Mouse (Mus musculus): ENCODE data around the gene Sp1. TPM values are rescaled to one million over a fixed set of nuclear protein-coding genes. Genes with fewer than 3 reads are reported as not detected.

Sp1 gene
- polyA plus RNA-seq, 2 experiments from 2014 or later: 20.6 to 21.6 TPM

DNA sequence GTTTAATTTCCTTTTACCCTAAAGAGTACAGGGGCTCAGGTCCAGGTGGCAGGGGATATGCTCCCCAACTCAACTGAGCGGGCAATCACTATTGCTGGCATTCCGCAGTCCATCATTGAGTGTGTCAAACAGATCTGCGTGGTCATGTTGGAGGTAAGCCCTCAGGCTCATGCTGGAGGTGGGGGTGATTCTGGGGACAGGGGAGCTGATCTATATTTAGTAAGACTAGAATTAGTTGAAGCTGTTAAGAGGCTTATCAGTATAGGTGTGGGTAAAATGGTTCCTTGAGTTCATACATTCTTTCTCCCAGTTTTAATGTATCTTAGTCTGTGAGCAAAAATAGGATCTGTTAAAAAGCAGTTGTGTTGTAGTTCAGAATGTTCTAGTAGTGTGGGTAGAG, 77.2 kb downstream of the Sp1 start:
- ATAC-seq: no peak

DNA sequence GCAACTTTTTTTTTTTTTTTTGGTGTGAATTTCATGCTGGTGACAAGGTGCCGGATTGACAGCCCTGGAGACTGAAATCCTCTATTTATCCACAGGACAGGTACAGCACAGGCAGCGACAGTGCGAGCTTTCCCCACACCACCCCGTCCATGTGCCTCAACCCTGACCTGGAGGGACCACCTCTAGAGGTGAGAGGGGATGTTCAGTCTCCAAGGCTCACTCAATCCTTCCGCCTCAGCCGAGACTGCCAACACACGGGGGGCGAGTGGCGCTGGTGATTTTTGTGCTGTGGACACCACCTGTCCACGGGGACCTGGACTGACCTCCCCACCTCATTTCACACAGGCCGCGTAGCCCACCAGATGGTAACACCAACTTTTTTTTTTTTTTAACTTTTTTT, 79.9 kb downstream of the Sp1 start:
- ATAC-seq: no peak

Other genes with a start within 250 kb of the Sp1 start
- 10 to 100 TPM; 21.5 to 23.1 TPM for gene Zfp740, start 202.9 kb upstream of the Sp1 start, polyA plus RNA-seq (2017; shearing (Covaris generic))
- 1 to 10 TPM; 6.6 to 9.3 TPM for gene Csad, start 201.4 kb upstream of the Sp1 start, polyA plus RNA-seq (2017; shearing (Covaris generic))
- gene Itgb7, start 174.2 kb upstream of the Sp1 start, polyA plus RNA-seq (2017; shearing (Covaris generic)): 100 to 1,000 TPM; 511 to 537 TPM
- 10 to 100 TPM; 16.9 to 24.8 TPM for gene Rarg, start 148.6 kb upstream of the Sp1 start, polyA plus RNA-seq (2017; shearing (Covaris generic))
- not detected for gene Gm9918, start 135.6 kb upstream of the Sp1 start, polyA plus RNA-seq (2017; shearing (Covaris generic))
- 10 to 100 TPM; 36.7 to 40.7 TPM for gene Mfsd5, start 126.7 kb upstream of the Sp1 start, polyA plus RNA-seq (2017; shearing (Covaris generic))
- 1 to 10 TPM; 3.6 to 5.0 TPM for gene Espl1, start 109.9 kb upstream of the Sp1 start, polyA plus RNA-seq (2017; shearing (Covaris generic))
- gene Pfdn5, start 80.0 kb upstream of the Sp1 start, polyA plus RNA-seq (2017; shearing (Covaris generic)): 1,000 to 10,000 TPM; 1,328 to 1,584 TPM
- gene Myg1, start 74.4 kb upstream of the Sp1 start, polyA plus RNA-seq (2017; shearing (Covaris generic)): 100 to 1,000 TPM; 109 to 120 TPM
- gene Aaas, start 55.4 kb upstream of the Sp1 start, polyA plus RNA-seq (2017; shearing (Covaris generic)): 10 to 100 TPM; 45.7 to 48.7 TPM
- gene Sp7, start 39.0 kb upstream of the Sp1 start, polyA plus RNA-seq (2017; shearing (Covaris generic)): not detected
- gene Amhr2, start 39.2 kb downstream of the Sp1 start, polyA plus RNA-seq (2017; shearing (Covaris generic)): not detected
- gene Prr13, start 52.9 kb downstream of the Sp1 start, polyA plus RNA-seq (2017; shearing (Covaris generic)): 1,000 to 10,000 TPM; 1,157 to 1,321 TPM
- 100 to 1,000 TPM; 208 to 220 TPM for gene Pcbp2, start 64.4 kb downstream of the Sp1 start, polyA plus RNA-seq (2017; shearing (Covaris generic))
- not detected for gene Gm10337, start 97.6 kb downstream of the Sp1 start, polyA plus RNA-seq (2017; shearing (Covaris generic))
- gene Map3k12, start 110.9 kb downstream of the Sp1 start, polyA plus RNA-seq (2017; shearing (Covaris generic)): 1 to 10 TPM; 5.5 to 6.2 TPM
- gene Tarbp2, start 112.0 kb downstream of the Sp1 start, polyA plus RNA-seq (2017; shearing (Covaris generic)): 10 to 100 TPM; 25.3 to 25.9 TPM
- gene Npff, start 118.8 kb downstream of the Sp1 start, polyA plus RNA-seq (2017; shearing (Covaris generic)): 1 to 10 TPM; 3.7 to 5.7 TPM
- gene Gm28047, start 218.9 kb downstream of the Sp1 start, polyA plus RNA-seq (2017; shearing (Covaris generic)): 1 to 10 TPM in 1 of 2 experiments, not detected in 1; 1.5 TPM
- gene Atf7, start 219.3 kb downstream of the Sp1 start, polyA plus RNA-seq (2017; shearing (Covaris generic)): 10 to 100 TPM; 32.4 to 36.5 TPM

All from activated CD4-positive, CD25-positive, alpha-beta regulatory T cell, adult 4 months (primary cell).